Mouse (Mus musculus) stomach, embryonic 15.5 days (tissue): ENCODE results near the gene Tns1. TPM values are rescaled to one million over a fixed set of nuclear protein-coding genes. Genes with fewer than 3 reads are reported as not detected.

Experiments
- ATAC-seq: fragments of 200-750 bp; cut with Nextera tagmentation; 2 replicates; pipeline ENCODE4 v1.8.0; 2017; ENCODE audit warnings: low read depth, moderate number of reproducible peaks, moderate TSS enrichment; ENCODE audit not compliant: insufficient read depth, low FRiP score
- H3K27ac ChIP-seq: fragments of 300-500 bp; sonication (generic); 2 replicates; pipeline ENCODE4 v1.5.1; 2015; ENCODE audit warnings: mild to moderate bottlenecking, inconsistent platforms
- H3K27me3 ChIP-seq: fragments of 300-500 bp; sonication (generic); replicated peaks from 2 replicates; pipeline ENCODE4 v1.6.1; 2015; ENCODE audit warnings: inconsistent platforms
- H3K36me3 ChIP-seq: fragments of 300-500 bp; sonication (generic); 2 replicates; pipeline ENCODE4 v1.6.1; 2015; ENCODE audit warnings: inconsistent platforms
- H3K4me1 ChIP-seq: fragments of 300-500 bp; sonication (generic); 2 replicates; pipeline ENCODE4 v1.6.1; 2015; ENCODE audit warnings: inconsistent platforms
- H3K4me2 ChIP-seq: fragments of 300-500 bp; sonication (generic); 2 replicates; pipeline ENCODE4 v1.6.1; 2015; ENCODE audit warnings: mild to moderate bottlenecking, inconsistent platforms
- H3K4me3 ChIP-seq: fragments of 300-500 bp; sonication (generic); replicated peaks from 2 replicates; pipeline ENCODE4 v1.5.1; 2015; ENCODE audit warnings: inconsistent platforms
- H3K9ac ChIP-seq: fragments of 300-500 bp; sonication (generic); 2 replicates; pipeline ENCODE4 v1.6.1; 2015; ENCODE audit warnings: inconsistent platforms
- H3K9me3 ChIP-seq: fragments of 300-500 bp; sonication (generic); 2 replicates; pipeline ENCODE4 v1.6.1; 2016; ENCODE audit warnings: inconsistent platforms
- WGBS: fragments of 180-500 bp; shearing (Covaris S2); methylation state at CpG from one replicate; pipeline ENCODE4 v1.1.7; 2015; 5-methylcytosine and 5-hydroxymethylcytosine counted together
- polyA plus RNA-seq: library from polyadenylated mRNA; unstranded; fragments of >200 nt; fragmentation: Nextera tagmentation; extraction: Ambion mirVana; gene quantifications from 2 replicates; pipeline ENCODE4 v1.2.1, GENCODE M21; 2015

The Tns1 gene
- polyA plus RNA-seq, 1 experiment from 2014 or later = 34.5 TPM

- no peaks in the 10 kb centered on the region for H3K27me3 ChIP-seq
- no peak overlapping the region for H3K9ac ChIP-seq
- 79% methylated on average over 7 of the region's 7 CpGs for WGBS
- H3K27ac ChIP-seq = no peak overlapping the region
- H3K4me2 ChIP-seq = no peak overlapping the region
- H3K4me3 ChIP-seq = no peak overlapping the region
- H3K4me1 ChIP-seq = no peaks in the 10 kb centered on the region; the same call in 1 of the 2 replicates
- ATAC-seq = no peak
- 0 out of 2 replicates have a peak, but pooled peaks cover 13% of the 10 kb centered on the region for H3K36me3 ChIP-seq
- H3K9me3 ChIP-seq = no peaks in the 10 kb centered on the region
Measured at GRCm38 (mm10) chr1:73991226-73991625, 133.0 kb downstream of the Tns1 start.

- no peak overlapping the region for H3K27ac ChIP-seq
- H3K4me3 ChIP-seq = no peak overlapping the region
- no peak overlapping the region for H3K4me2 ChIP-seq
- H3K27me3 ChIP-seq = no peaks in the 10 kb centered on the region
- 86% methylated on average over 3 of the region's 3 CpGs for WGBS
- H3K36me3 ChIP-seq = 0 out of 2 replicates have a peak, but pooled peaks cover 13% of the 10 kb centered on the region
- H3K9ac ChIP-seq = no peak overlapping the region
- ATAC-seq = no peak
- no peaks in the 10 kb centered on the region; the same call in 1 of the 2 replicates for H3K4me1 ChIP-seq
- no peaks in the 10 kb centered on the region for H3K9me3 ChIP-seq
Measured at GRCm38 (mm10) chr1:73990024-73990423, 134.2 kb downstream of the Tns1 start.

DNA sequence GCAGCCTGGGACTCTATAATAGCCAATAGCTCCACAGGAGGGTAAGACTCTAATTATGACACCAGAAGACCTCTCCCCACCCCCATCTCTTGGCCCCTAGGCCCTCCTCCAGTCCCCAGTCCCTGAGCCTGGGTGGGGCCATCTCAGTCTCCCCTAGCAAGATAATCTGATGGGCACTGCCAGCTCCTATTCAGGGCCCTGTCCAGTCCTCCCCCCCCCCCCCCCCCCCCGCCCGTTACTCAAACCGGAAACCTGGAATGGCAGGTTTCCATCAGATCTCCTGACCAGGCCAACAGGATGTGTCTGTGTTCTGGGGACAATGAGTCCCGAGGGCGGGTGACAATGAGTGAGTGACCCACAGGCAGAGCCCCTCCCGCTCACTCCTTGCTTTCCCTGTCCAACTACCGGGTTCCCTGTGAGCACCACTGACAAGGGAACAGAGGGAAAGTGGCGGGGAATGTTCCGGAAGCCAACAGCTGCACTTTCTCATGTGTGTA, 136.5 kb downstream of the Tns1 start:
- no peaks in the 10 kb centered on the region for H3K9me3 ChIP-seq
- WGBS = 52% methylated on average over 8 of the region's 9 CpGs
- peak; percentile 28; the same call in 1 of the 2 replicates for ATAC-seq
- H3K4me1 ChIP-seq = no peaks in the 10 kb centered on the region
- peaks cover 23% of the 10 kb centered on the region; the same call in 1 of the 2 replicates for H3K36me3 ChIP-seq
- H3K4me3 ChIP-seq = no peak overlapping the region
- no peak overlapping the region for H3K4me2 ChIP-seq
- peak overlapping the region; percentile 21; the same call in 1 of the 2 replicates for H3K27ac ChIP-seq
- H3K27me3 ChIP-seq = no peaks in the 10 kb centered on the region
- H3K9ac ChIP-seq = no peak overlapping the region

GRCm38 (mm10) chr1:73986268-73987045, 137.8 kb downstream of the Tns1 start:
- Histone ChIP-seq H3K27ac (no peak overlapping the region), H3K36me3 (peaks cover 26% of the 10 kb centered on the region; the same call in 1 of the 2 replicates), H3K4me1 (no peaks in the 10 kb centered on the region), H3K27me3 (no peaks in the 10 kb centered on the region), H3K9me3 (no peaks in the 10 kb centered on the region), H3K4me2 (no peak overlapping the region), H3K9ac (no peak overlapping the region), H3K4me3 (no peak overlapping the region)
- WGBS = 37% methylated on average over 6 of the region's 6 CpGs
- ATAC-seq = no peak; the same call in 1 of the 2 replicates

GRCm38 (mm10) chr1:73985611-73986010, 138.6 kb downstream of the Tns1 start:
- no peak overlapping the region for H3K4me2 ChIP-seq
- H3K9me3 ChIP-seq = no peaks in the 10 kb centered on the region
- peaks cover 20% of the 10 kb centered on the region; the same call in 1 of the 2 replicates for H3K36me3 ChIP-seq
- H3K27ac ChIP-seq = no peak overlapping the region
- no peaks in the 10 kb centered on the region for H3K4me1 ChIP-seq
- H3K9ac ChIP-seq = no peak overlapping the region
- no peaks in the 10 kb centered on the region for H3K27me3 ChIP-seq
- H3K4me3 ChIP-seq = no peak overlapping the region
- no peak for ATAC-seq
- 86% methylated on average over 4 of the region's 4 CpGs for WGBS

DNA sequence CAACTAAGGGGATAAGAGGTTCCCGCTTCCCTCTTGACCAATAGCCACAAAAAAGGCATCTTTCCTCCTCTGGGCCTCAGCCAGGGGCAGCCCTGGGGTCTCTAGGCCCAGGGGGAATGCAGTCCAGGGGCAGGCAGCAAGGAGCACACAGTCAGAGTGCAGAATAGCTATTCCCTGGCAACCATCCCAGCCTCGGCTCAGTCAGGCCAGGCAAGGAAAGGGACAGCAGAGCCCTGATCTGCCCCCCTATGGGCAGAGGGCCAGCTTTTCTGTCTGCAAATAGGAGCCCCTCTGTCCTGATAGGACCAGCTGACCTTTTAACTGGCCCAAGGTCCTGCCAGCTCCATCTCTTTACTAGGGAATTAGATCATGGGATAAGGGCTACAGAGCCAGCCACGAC, 145.0 kb downstream of the Tns1 start:
- no peak overlapping the region for H3K27ac ChIP-seq
- H3K4me2 ChIP-seq = no peak overlapping the region
- peak; percentile 43; the same call in 1 of the 2 replicates for ATAC-seq
- no peaks in the 10 kb centered on the region for H3K4me1 ChIP-seq
- 64% methylated on average over 3 of the region's 3 CpGs for WGBS
- H3K4me3 ChIP-seq = no peak overlapping the region
- no peak overlapping the region for H3K9ac ChIP-seq
- H3K9me3 ChIP-seq = no peaks in the 10 kb centered on the region
- H3K36me3 ChIP-seq = peaks cover 29% of the 10 kb centered on the region; the same call in 1 of the 2 replicates
- no peaks in the 10 kb centered on the region for H3K27me3 ChIP-seq

DNA sequence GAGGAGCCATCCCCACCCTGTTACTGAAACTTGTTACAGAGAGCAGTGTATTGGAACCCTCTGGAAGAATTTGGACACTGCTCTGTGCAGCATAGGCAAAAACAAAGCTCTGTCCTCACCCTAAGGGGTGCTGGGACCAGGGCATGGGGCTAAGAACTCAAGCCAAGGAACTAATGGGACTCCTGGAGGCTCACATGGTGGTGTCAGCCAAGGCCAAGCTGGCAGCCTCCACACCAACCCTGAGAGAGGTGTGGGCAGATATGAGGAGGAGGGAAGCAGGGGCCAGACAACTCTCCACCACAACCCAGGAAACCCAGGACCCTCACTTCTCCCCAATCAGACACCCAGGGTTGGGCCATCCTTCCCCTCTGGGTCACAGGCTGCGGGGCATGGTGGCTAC, 145.7 kb downstream of the Tns1 start:
- WGBS = 95% methylated on average over 1 of the region's 1 CpGs
- no peak for ATAC-seq
- Histone ChIP-seq H3K36me3 (peaks cover 26% of the 10 kb centered on the region; the same call in 1 of the 2 replicates), H3K9me3 (no peaks in the 10 kb centered on the region), H3K4me2 (no peak overlapping the region), H3K9ac (no peak overlapping the region), H3K4me3 (no peak overlapping the region), H3K4me1 (no peaks in the 10 kb centered on the region), H3K27ac (no peak overlapping the region), H3K27me3 (no peaks in the 10 kb centered on the region)

- ATAC-seq = no peak
Measured at GRCm38 (mm10) chr1:73973992-73974391, 150.3 kb downstream of the Tns1 start.

DNA sequence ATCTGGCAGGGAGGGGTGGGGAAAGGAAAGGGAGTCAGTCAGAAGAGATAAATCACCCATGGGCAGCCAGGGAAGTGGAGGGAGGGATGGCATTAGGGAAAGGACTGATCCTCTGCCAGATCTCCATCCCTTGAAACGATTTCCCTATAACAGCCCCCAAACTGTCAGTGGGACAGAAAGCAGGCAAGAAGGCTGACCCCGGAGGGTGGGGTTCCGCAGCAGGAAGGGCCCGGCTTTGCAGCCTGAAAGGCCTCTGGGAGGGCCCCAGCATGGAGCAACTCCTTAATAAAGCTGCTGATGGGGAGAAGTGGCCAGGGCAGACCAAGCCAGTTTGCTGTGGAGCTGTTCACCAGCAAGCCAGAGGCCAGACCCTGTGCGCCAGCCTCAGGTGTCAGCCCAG, 151.5 kb downstream of the Tns1 start:
- WGBS = 43% methylated on average over 5 of the region's 5 CpGs
- Histone ChIP-seq H3K27me3 (no peaks in the 10 kb centered on the region), H3K27ac (peak overlapping the region; percentile 61), H3K9ac (no peak overlapping the region), H3K4me3 (no peak overlapping the region), H3K9me3 (no peaks in the 10 kb centered on the region), H3K36me3 (0 out of 2 replicates have a peak, but pooled peaks cover 3% of the 10 kb centered on the region), H3K4me2 (no peak overlapping the region), H3K4me1 (peaks cover 31% of the 10 kb centered on the region)
- ATAC-seq = peak; percentile 44; the same call in 1 of the 2 replicates

More at GRCm38 (mm10) chr1:73973992-73974391, 150.3 kb downstream of the Tns1 start:
- H3K27me3 ChIP-seq = no peaks in the 10 kb centered on the region
- H3K27ac ChIP-seq = no peak overlapping the region
- H3K4me3 ChIP-seq = no peak overlapping the region
- no peak overlapping the region for H3K4me2 ChIP-seq
- H3K9ac ChIP-seq = no peak overlapping the region
- 0 out of 2 replicates have a peak, but pooled peaks cover 6% of the 10 kb centered on the region for H3K36me3 ChIP-seq
- H3K9me3 ChIP-seq = no peaks in the 10 kb centered on the region
- WGBS = 86% methylated on average over 9 of the region's 9 CpGs
- peaks cover 20% of the 10 kb centered on the region for H3K4me1 ChIP-seq

GRCm38 (mm10) chr1:73970161-73970730, 154.0 kb downstream of the Tns1 start:
- no peak overlapping the region for H3K9ac ChIP-seq
- WGBS = 25% methylated on average over 5 of the region's 5 CpGs

DNA sequence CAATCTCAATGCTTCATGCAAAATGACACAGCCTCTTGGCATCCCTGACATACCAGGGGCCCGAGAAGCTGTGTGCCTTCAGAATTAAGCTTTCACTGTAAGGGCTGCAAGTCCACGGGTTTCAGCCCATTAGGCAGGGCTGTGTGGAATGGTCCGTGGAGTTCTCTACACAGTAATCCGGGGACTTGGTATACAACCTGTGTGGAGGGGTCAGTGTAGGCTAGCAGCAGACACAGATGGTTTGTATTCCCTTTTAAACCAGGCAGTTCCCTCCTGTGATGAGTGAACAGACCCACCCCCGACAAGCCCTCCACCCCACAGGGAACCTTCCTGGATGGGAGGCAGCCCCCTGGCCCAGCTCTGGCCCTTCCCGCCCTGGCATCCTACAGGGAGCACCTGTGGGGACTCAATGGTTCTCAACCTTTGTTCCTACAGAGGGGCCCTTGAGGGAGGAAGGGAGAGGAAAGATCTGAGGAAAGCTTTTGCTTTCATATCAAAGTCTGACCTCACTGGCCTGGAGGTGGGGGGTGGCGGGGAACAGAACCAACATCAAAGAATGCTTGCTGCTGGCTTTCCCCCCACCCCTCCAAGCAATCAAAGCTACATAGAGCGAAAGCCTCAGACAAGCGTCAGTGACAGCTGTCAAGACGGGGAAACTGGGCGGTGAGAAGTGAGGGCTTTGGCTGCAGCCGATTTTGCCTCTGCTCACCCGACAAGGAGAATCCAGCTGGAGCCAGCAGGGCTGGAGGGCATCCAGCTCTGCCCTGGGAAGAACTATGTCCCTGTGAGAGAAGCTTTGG, 155.3 kb downstream of the Tns1 start:
- peaks cover 47% of the 10 kb centered on the region for H3K4me1 ChIP-seq
- WGBS = 30% methylated on average over 13 of the region's 13 CpGs
- H3K9me3 ChIP-seq = no peaks in the 10 kb centered on the region
- no peak overlapping the region for H3K9ac ChIP-seq
- no peak overlapping the region for H3K4me3 ChIP-seq
- H3K27me3 ChIP-seq = no peaks in the 10 kb centered on the region
- ATAC-seq = no peak
- no peak overlapping the region for H3K27ac ChIP-seq
- H3K36me3 ChIP-seq = no peaks in the 10 kb centered on the region
- 0 out of 2 replicates have a peak overlapping the region, but pooled peaks have one; percentile 1 for H3K4me2 ChIP-seq

More at GRCm38 (mm10) chr1:73970161-73970730, 154.0 kb downstream of the Tns1 start:
- Histone ChIP-seq H3K27me3 (no peaks in the 10 kb centered on the region), H3K9me3 (no peaks in the 10 kb centered on the region), H3K4me1 (peaks cover 40% of the 10 kb centered on the region), H3K4me3 (no peak overlapping the region), H3K27ac (0 out of 2 replicates have a peak overlapping the region, but pooled peaks have one; percentile 4), H3K4me2 (no peak overlapping the region), H3K36me3 (no peaks in the 10 kb centered on the region)
- no peak for ATAC-seq
